Mouse (Mus musculus): ENCODE measurements around the gene Nsdhl. TPM values are rescaled to one million over a fixed set of nuclear protein-coding genes. Genes with fewer than 3 reads are reported as not detected.

The Nsdhl gene
- polyA plus RNA-seq (2014; fragmentation: Illumina TruSeq; extraction: RNeasy Lipid Tissue Mini Kit (QIAGEN cat#74804); ENCODE audit: low read depth, low replicate concordance) = 55.9 TPM

DNA sequence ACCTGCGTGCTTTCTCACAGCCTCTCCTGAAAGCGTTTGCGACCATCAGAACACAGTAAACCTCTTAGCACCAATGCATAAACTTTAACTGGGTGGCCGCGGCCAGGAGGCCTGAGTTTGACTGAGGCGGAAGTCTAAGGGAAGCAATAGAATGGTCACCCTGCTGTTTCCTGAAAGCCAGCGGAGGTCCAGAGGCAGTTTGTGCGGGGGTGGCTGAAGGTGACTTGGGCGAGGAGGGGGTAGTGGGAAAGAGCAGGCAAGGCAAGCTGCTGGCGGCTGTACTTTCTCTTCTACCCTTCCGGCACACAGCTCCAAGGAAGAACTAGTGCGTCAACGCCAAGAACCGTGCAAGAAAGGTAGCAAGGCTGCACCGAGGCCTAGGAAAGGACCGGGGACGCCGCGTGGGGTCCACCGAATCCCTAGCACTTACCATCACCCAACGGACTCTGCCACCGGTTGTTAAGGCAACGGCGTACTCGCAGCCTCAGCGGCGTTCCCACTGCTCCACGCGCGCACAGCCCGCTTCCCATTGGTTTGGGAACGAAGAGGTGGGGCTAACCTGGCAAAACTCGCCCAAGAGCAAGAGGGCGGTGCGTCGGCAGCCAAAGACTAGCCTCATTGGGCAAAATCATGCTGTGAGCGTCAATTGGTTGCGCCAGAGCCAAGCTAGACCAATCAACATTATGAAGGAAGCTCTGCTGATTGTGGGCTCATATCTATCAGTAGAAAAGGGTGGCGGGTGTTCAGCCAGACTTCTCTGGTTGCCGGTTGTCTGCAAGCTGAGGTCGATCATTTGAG lies at the start of gene Nsdhl, which contains the start of gene Cetn2:
Gene Nsdhl (plus strand): TSS at position 674 of the 798 bp plus-strand sequence.
Gene Cetn2 (minus strand): TSS at position 528 of the 798 bp plus-strand sequence.

DNA sequence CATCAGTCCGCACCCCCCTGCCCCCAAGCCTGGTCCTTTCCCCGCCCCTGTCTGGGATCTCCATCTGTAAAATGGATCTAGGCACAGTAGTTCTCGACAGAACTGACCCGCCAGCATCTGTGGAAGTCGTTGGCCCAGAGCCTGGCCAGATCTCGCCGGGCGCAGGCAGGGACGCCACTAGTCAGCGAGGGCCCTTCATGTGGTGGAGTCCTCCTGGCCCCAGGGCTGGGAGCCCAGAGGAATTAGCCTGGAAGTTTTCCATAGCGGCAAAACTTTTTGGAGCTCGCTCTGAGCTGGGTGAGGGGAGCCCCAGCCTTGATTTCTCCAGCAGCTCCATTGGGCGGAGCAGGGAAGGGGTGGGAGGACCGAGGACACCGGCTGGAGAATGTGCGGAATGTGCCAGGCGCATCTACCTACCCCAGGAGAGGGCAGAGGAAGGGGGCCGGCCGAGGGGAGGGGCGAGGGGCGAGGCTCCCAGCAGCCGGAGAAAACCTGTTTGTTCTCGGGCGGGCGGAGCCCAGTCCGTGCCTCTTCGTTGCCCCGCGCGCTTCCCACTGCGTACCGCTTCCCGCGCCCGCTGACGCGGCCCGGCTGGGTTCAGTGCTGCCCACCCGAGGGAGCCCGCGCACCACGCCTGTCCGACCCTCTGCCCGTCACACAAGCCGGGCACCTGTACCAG lies 68.6 kb downstream of the Nsdhl start, which contains the start of gene Zfp185:
Gene Zfp185 (plus strand): TSS at position 499 of the 679 bp plus-strand sequence.

Other genes with a start within 250 kb of the Nsdhl start
- 2.2 TPM for gene Gabrq, start 93.4 kb upstream of the Nsdhl start, polyA plus RNA-seq (2014; fragmentation: Illumina TruSeq; extraction: RNeasy Lipid Tissue Mini Kit (QIAGEN cat#74804); ENCODE audit: low read depth, low replicate concordance)
- 250 TPM for gene Cetn2, start 146 bp upstream of the Nsdhl start, polyA plus RNA-seq (2014; fragmentation: Illumina TruSeq; extraction: RNeasy Lipid Tissue Mini Kit (QIAGEN cat#74804); ENCODE audit: low read depth, low replicate concordance)
- gene Zfp185, start 68.8 kb downstream of the Nsdhl start, polyA plus RNA-seq (2014; fragmentation: Illumina TruSeq; extraction: RNeasy Lipid Tissue Mini Kit (QIAGEN cat#74804); ENCODE audit: low read depth, low replicate concordance) = 11.7 TPM
- not detected for gene Pnma5, start 118.5 kb downstream of the Nsdhl start, polyA plus RNA-seq (2014; fragmentation: Illumina TruSeq; extraction: RNeasy Lipid Tissue Mini Kit (QIAGEN cat#74804); ENCODE audit: low read depth, low replicate concordance)
- gene Pnma3, start 146.2 kb downstream of the Nsdhl start, polyA plus RNA-seq (2014; fragmentation: Illumina TruSeq; extraction: RNeasy Lipid Tissue Mini Kit (QIAGEN cat#74804); ENCODE audit: low read depth, low replicate concordance) = 0.23 TPM
- gene Xlr4a, start 163.9 kb downstream of the Nsdhl start, polyA plus RNA-seq (2014; fragmentation: Illumina TruSeq; extraction: RNeasy Lipid Tissue Mini Kit (QIAGEN cat#74804); ENCODE audit: low read depth, low replicate concordance) = 0.58 TPM
- 1.7 TPM for gene Xlr3a, start 178.5 kb downstream of the Nsdhl start, polyA plus RNA-seq (2014; fragmentation: Illumina TruSeq; extraction: RNeasy Lipid Tissue Mini Kit (QIAGEN cat#74804); ENCODE audit: low read depth, low replicate concordance)
- gene Gm14685, start 198.5 kb downstream of the Nsdhl start, polyA plus RNA-seq (2014; fragmentation: Illumina TruSeq; extraction: RNeasy Lipid Tissue Mini Kit (QIAGEN cat#74804); ENCODE audit: low read depth, low replicate concordance) = not detected
- not detected for gene Xlr5b, start 230.2 kb downstream of the Nsdhl start, polyA plus RNA-seq (2014; fragmentation: Illumina TruSeq; extraction: RNeasy Lipid Tissue Mini Kit (QIAGEN cat#74804); ENCODE audit: low read depth, low replicate concordance)
- not detected for gene DXBay18, start 230.9 kb downstream of the Nsdhl start, polyA plus RNA-seq (2014; fragmentation: Illumina TruSeq; extraction: RNeasy Lipid Tissue Mini Kit (QIAGEN cat#74804); ENCODE audit: low read depth, low replicate concordance)